Mouse (Mus musculus) heart, adult 2 months (tissue): Measurements from ENCODE around the gene Timm17a.

ENCODE experiments used
- CTCF ChIP-seq: fragments of 200-600 bp; IDR thresholded peaks from 2 replicates; pipeline ENCODE4 v1.8.1; 2022; ENCODE audit warnings: antibody characterized with exemption, mild to moderate bottlenecking, moderate library complexity
- EP300 ChIP-seq: fragments of 200-500 bp; IDR thresholded peaks from 2 replicates; pipeline ENCODE4 v1.6.1; 2011; ENCODE audit warnings: low read depth, low read length, control low read depth; ENCODE audit not compliant: insufficient read depth
- POLR2A ChIP-seq: fragments of 200-500 bp; IDR thresholded peaks from 2 replicates; pipeline ENCODE4 v1.6.1; 2011; ENCODE audit warnings: mild to moderate bottlenecking, low read depth, low read length, control low read depth; ENCODE audit not compliant: insufficient read depth

- peak; percentile 14; the same call in 1 of the 2 replicates for TF ChIP-seq CTCF
- TF ChIP-seq POLR2A: peak; percentile 70
- no peak for TF ChIP-seq EP300
These were observed 29.7 kb downstream of the Timm17a start, which contains the start of gene Rnpep for GRCm38 (mm10) chr1:135283826-135284291.
